Mouse (Mus musculus) intestine, embryonic 16.5 days (tissue): ENCODE measurements around the gene Sdccag8. TPM values are rescaled to one million over a fixed set of nuclear protein-coding genes. Genes with fewer than 3 reads are reported as not detected.

Experiments used
- ATAC-seq: fragments of 200-750 bp; cut with Nextera tagmentation; 2 replicates; pipeline ENCODE4 v1.8.0; 2017; ENCODE audit warnings: moderate TSS enrichment, moderate library complexity
- H3K27ac ChIP-seq: fragments of 300-500 bp; sonication (generic); 2 replicates; pipeline ENCODE4 v1.5.1; 2014; ENCODE audit warnings: mild to moderate bottlenecking, low read length
- H3K27me3 ChIP-seq: fragments of 300-500 bp; sonication (generic); replicated peaks from 2 replicates; pipeline ENCODE4 v1.6.1; 2014; ENCODE audit warnings: low read length, control low read depth, mixed read lengths; ENCODE audit not compliant: control insufficient read depth, insufficient read depth
- H3K36me3 ChIP-seq: fragments of 300-500 bp; sonication (generic); 2 replicates; pipeline ENCODE4 v1.6.1; 2014; ENCODE audit warnings: low read length, control low read depth; ENCODE audit not compliant: control insufficient read depth, insufficient read depth
- H3K4me1 ChIP-seq: fragments of 300-500 bp; sonication (generic); 2 replicates; pipeline ENCODE4 v1.6.1; 2014; ENCODE audit warnings: low read length, control low read depth, mixed read lengths; ENCODE audit not compliant: control insufficient read depth, insufficient read depth
- H3K4me2 ChIP-seq: fragments of 300-500 bp; sonication (generic); 2 replicates; pipeline ENCODE4 v1.6.1; 2014; ENCODE audit warnings: low read depth, low read length, control low read depth
- H3K4me3 ChIP-seq: fragments of 300-500 bp; sonication (generic); 2 replicates; pipeline ENCODE4 v1.5.1; 2014; ENCODE audit warnings: mild to moderate bottlenecking, low read length
- H3K9ac ChIP-seq: fragments of 300-500 bp; sonication (generic); 2 replicates; pipeline ENCODE4 v1.6.1; 2014; ENCODE audit warnings: low read depth, low read length
- H3K9me3 ChIP-seq: fragments of 300-500 bp; sonication (generic); 2 replicates; pipeline ENCODE4 v1.6.1; 2016; ENCODE audit warnings: low read length, control low read depth; ENCODE audit not compliant: control insufficient read depth
- WGBS: fragments of 180-500 bp; shearing (Covaris S2); extraction: QIAGEN DNeasy Blood & Tissue Kit; methylation state at CpG from one replicate; pipeline ENCODE4 v1.1.7; 2014; 5-methylcytosine and 5-hydroxymethylcytosine counted together
- polyA plus RNA-seq: library from polyadenylated mRNA; unstranded; fragments of >200 nt; fragmentation: Nextera tagmentation; extraction: Ambion mirVana; gene quantifications from 2 replicates; pipeline ENCODE4 v1.2.1, GENCODE M21; 2015

Sdccag8 gene
- polyA plus RNA-seq, 1 experiment from 2014 or later: 30.3 TPM

DNA sequence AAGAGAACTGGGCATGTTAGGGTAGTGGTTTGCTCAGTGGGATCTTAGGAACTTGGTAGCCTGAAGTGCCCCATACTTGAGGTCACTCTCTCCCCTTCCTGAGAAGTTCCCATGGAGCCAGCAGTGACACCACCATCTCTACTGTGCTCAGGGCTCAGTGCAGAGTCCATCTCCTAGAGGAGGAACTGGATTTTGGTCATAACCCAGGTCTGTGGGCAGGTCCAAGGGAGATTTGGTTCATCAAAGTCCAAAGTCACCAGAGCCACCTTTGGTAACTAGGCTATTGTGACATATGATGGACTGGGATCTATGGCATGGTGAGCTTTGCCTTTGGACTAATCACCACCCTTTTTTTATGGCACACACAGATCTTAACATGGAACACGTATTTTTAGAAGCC, 198.9 kb downstream of the Sdccag8 start:
- Histone ChIP-seq H3K27ac (no peak overlapping the region), H3K4me2 (no peak overlapping the region), H3K27me3 (no peaks in the 10 kb centered on the region), H3K36me3 (no peaks in the 10 kb centered on the region), H3K9me3 (no peaks in the 10 kb centered on the region), H3K4me1 (peaks cover 10% of the 10 kb centered on the region), H3K9ac (no peak overlapping the region), H3K4me3 (no peak overlapping the region)
- ATAC-seq: peak; percentile 68
- WGBS: 70% methylated on average over 1 of the region's 1 CpGs

DNA sequence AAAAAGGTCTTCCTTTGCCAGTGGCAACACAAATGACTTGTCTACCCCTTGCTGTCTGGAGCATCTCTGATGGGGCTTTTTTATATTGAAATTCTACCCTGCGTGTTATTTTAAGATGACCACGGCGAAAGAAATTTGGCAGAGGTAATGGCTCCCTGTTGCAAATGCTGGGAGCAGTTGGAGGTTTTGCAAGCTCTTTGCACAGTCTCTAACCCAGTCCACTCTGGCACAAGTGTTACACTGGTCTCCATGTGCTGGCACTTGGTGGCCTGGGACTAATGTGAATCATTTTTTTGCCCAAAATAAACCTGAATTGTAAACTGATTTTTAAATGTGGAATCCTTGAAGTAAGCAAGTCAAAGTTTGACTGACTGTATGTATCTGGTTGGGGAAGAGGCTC, 199.3 kb downstream of the Sdccag8 start:
- no peak overlapping the region for H3K9ac ChIP-seq
- peaks cover 10% of the 10 kb centered on the region for H3K4me1 ChIP-seq

DNA sequence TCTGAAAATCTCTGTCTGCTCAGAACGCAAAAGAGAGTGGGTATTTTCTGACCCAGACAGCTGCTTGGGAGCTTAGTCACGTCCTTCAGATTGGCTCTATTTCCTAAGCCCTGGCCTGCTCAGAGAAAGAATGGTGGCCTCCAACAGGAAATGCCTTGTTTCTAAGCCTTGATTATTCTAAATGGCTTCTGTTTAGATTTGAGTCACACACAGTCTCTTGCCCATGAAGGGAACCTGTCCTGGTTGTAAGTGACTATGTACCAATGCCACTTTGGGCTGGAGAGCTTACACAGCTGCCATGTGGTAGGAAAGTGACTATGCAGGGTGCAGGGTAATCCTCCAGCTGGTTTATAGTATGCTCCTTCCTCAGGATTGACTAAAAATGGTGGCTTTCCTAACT, 199.9 kb downstream of the Sdccag8 start:
- no peak overlapping the region for H3K9ac ChIP-seq
- no peaks in the 10 kb centered on the region for H3K9me3 ChIP-seq
- H3K4me1 ChIP-seq: peaks cover 10% of the 10 kb centered on the region
- H3K27me3 ChIP-seq: no peaks in the 10 kb centered on the region
- ATAC-seq: 0 out of 2 replicates have a peak, but pooled peaks have one; percentile 6
- H3K4me2 ChIP-seq: no peak overlapping the region
- no peaks in the 10 kb centered on the region for H3K36me3 ChIP-seq
- H3K27ac ChIP-seq: peak overlapping the region; percentile 20; the same call in 1 of the 2 replicates
- 46% methylated on average over 2 of the region's 2 CpGs for WGBS
- no peak overlapping the region for H3K4me3 ChIP-seq

More for the DNA sequence above, 199.3 kb downstream of the Sdccag8 start:
- 82% methylated on average over 3 of the region's 3 CpGs for WGBS
- Histone ChIP-seq H3K27ac (no peak overlapping the region), H3K36me3 (no peaks in the 10 kb centered on the region), H3K4me2 (no peak overlapping the region), H3K27me3 (no peaks in the 10 kb centered on the region), H3K4me3 (no peak overlapping the region), H3K9me3 (no peaks in the 10 kb centered on the region)
- ATAC-seq: no peak

DNA sequence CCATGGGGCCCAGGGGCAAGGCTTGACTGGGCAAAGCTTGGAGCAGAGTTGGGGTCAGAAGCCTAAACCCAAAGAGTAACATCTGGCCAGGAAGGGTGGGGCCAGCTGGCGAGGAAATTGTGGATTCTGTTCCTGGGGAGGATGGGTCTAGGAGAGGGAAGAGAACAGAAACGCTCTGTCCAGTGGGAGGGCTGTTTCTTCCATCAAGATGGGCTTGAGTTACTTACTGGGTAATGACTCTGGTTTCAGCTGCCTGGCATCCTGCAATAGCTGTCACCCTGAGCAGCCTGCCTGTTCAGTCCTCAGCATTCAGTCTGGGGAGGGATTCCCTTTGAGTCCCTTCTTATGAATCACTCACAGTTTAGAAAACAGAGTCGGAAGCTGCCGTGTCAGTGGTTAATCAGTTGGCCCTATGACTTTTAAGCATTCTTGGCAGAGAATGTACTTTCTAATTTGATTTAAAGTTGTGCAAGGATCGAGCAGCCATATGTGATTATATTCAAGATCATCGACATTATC, 200.5 kb downstream of the Sdccag8 start:
- Histone ChIP-seq H3K27me3 (no peaks in the 10 kb centered on the region), H3K4me3 (no peak overlapping the region), H3K4me1 (peaks cover 10% of the 10 kb centered on the region), H3K4me2 (no peak overlapping the region), H3K9me3 (no peaks in the 10 kb centered on the region), H3K27ac (peak overlapping the region; percentile 20; the same call in 1 of the 2 replicates), H3K9ac (no peak overlapping the region), H3K36me3 (no peaks in the 10 kb centered on the region)
- WGBS: 56% methylated on average over 6 of the region's 6 CpGs
- 0 out of 2 replicates have a peak, but pooled peaks have one; percentile 9 for ATAC-seq

DNA sequence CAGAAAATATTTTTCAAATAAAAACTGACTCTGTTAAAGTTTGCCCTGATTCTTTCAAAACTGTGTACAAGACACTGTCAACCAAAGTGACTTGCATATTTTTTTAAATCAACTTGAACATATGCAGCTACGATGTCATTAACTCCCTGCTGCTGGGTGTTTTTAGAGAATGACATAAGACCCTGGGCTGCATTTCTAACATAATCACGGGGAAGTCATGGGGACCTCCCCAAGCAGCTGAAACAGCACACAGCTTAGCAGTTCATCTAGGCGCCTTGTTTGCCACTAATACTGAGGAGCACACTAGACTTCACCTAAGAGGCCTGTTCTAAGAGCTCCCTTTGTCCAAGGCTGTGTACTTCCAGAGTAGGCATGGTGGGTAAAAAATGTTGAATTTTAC, 201.5 kb downstream of the Sdccag8 start:
- peaks cover 10% of the 10 kb centered on the region for H3K4me1 ChIP-seq
- no peak overlapping the region for H3K4me2 ChIP-seq
- H3K27ac ChIP-seq: no peak overlapping the region
- no peaks in the 10 kb centered on the region for H3K36me3 ChIP-seq
- no peak overlapping the region for H3K4me3 ChIP-seq
- no peak for ATAC-seq
- H3K9ac ChIP-seq: no peak overlapping the region
- H3K27me3 ChIP-seq: no peaks in the 10 kb centered on the region
- H3K9me3 ChIP-seq: no peaks in the 10 kb centered on the region
- WGBS: 67% methylated on average over 3 of the region's 3 CpGs

DNA sequence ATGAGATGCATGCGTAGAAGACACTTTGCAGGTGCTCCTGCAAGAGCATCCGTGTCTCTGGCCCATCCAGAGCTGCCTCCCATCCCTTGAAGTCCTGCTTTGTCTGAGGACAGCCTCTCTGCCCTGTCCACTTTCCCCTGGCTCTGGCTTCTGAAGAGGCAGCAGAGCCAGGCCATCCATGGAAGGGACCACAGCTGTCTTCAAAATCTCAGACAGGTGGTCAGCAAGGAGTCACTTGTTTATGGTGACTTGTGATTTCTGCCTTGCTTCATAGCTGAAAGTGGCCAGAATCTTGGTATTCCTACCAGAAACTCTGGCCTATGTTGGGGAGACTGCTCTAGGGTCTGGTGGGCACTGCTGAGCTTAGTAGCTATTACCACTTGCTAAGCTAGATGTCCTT, 202.3 kb downstream of the Sdccag8 start:
- ATAC-seq: no peak
- WGBS: 60% methylated on average over 2 of the region's 2 CpGs
- no peaks in the 10 kb centered on the region for H3K9me3 ChIP-seq

DNA sequence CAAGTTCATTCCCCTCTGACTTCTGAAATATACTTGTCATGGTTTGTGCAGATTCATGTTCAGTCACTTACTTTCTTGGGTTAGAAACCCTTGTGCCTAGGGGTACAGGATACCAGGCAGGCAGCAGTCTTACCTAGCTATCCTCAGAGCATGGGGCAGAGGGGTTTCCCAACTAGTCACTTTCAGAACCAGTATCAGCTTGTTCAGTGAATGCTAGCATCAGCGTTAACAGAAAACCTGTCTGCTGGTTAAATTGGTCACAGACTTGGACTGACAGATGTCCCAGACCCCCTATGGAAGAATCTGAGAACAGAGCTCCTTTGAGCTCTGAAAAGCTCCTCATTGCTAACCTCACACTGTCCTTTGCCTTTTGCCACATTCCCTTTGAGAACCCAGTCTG, 204.3 kb downstream of the Sdccag8 start:
- no peak for ATAC-seq
- Histone ChIP-seq H3K9me3 (no peaks in the 10 kb centered on the region), H3K9ac (no peak overlapping the region), H3K27ac (no peak overlapping the region), H3K36me3 (no peaks in the 10 kb centered on the region), H3K27me3 (no peaks in the 10 kb centered on the region), H3K4me1 (peaks cover 10% of the 10 kb centered on the region), H3K4me2 (no peak overlapping the region), H3K4me3 (no peak overlapping the region)
- 93% methylated on average over 1 of the region's 1 CpGs for WGBS

More for the DNA sequence above, 202.3 kb downstream of the Sdccag8 start:
- H3K4me2 ChIP-seq: no peak overlapping the region
- no peak overlapping the region for H3K27ac ChIP-seq
- H3K4me3 ChIP-seq: no peak overlapping the region
- H3K36me3 ChIP-seq: no peaks in the 10 kb centered on the region
- H3K27me3 ChIP-seq: no peaks in the 10 kb centered on the region
- H3K4me1 ChIP-seq: peaks cover 10% of the 10 kb centered on the region
- H3K9ac ChIP-seq: no peak overlapping the region

DNA sequence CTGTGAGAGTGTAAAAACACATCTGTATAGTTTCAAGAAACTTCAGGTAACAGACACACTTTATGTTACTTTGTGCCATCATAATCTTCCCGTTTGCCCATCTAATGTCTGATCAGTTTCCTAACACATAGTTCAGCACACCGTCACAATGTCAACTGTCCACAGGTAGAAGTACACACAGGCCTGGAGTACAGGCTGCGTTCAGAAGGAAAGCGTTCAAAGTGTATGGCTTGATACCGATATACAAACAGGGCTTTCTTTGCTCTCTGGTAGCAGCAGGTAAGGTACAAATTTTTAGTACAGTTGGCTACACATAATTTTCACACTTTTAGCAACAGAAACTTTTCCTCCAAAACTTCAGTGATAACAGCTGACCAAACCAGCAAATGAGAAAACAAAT, 205.2 kb downstream of the Sdccag8 start:
- H3K27ac ChIP-seq: no peak overlapping the region
- no peak for ATAC-seq
- no peak overlapping the region for H3K4me3 ChIP-seq
- H3K4me1 ChIP-seq: peaks cover 2% of the 10 kb centered on the region; the same call in 1 of the 2 replicates
- 91% methylated on average over 5 of the region's 5 CpGs for WGBS
- no peaks in the 10 kb centered on the region for H3K9me3 ChIP-seq
- H3K9ac ChIP-seq: no peak overlapping the region
- H3K4me2 ChIP-seq: no peak overlapping the region
- no peaks in the 10 kb centered on the region for H3K36me3 ChIP-seq
- no peaks in the 10 kb centered on the region for H3K27me3 ChIP-seq

DNA sequence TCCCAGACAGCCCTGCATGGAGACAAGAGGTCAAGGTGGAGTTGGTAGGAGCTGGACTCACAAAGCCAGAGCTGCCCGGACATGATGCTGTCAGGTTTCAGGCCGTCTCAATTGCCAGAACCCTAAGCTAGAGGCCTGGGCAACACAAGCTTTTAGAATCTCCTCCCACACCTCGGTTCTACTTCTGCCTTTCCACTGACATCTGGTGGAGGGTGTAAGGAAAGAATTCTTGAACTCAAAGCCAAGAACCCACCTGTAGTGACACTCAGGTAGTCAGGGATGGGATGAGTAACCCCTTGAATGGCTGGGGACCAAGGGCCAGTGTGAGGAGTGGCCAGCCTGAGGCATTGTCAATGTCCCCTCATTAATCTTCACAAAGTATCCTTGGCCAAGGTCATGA, 208.3 kb downstream of the Sdccag8 start:
- no peaks in the 10 kb centered on the region for H3K27me3 ChIP-seq
- H3K36me3 ChIP-seq: no peaks in the 10 kb centered on the region
- no peak for ATAC-seq
- no peaks in the 10 kb centered on the region for H3K9me3 ChIP-seq
- no peak overlapping the region for H3K4me3 ChIP-seq
- H3K4me2 ChIP-seq: no peak overlapping the region
- 72% methylated on average over 3 of the region's 3 CpGs for WGBS
- H3K9ac ChIP-seq: no peak overlapping the region
- no peak overlapping the region for H3K27ac ChIP-seq
- no peaks in the 10 kb centered on the region for H3K4me1 ChIP-seq

DNA sequence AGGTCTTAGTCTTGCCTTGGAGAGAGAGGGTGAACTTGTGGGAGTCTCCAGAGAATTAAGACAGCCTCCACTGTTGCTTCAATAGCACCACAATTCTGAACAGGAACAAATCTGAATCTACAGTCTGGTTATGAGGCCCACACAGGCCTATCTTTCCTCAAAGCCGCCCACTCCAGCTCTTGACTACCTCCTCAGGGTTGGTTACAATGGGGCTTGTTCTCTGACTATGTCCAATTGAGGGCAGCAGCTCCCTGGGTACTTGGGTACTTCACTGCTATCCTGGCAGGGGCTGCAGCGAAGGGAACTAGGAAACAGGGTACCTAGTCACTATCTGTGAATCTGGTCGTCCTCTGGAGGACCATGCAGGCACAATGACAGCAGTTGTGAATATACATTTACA, 213.2 kb downstream of the Sdccag8 start:
- no peaks in the 10 kb centered on the region for H3K36me3 ChIP-seq
- no peak overlapping the region for H3K4me2 ChIP-seq
- 86% methylated on average over 3 of the region's 3 CpGs for WGBS
- H3K9me3 ChIP-seq: no peaks in the 10 kb centered on the region
- no peak overlapping the region for H3K27ac ChIP-seq
- ATAC-seq: no peak
- H3K9ac ChIP-seq: no peak overlapping the region
- no peaks in the 10 kb centered on the region for H3K4me1 ChIP-seq
- no peak overlapping the region for H3K4me3 ChIP-seq
- H3K27me3 ChIP-seq: no peaks in the 10 kb centered on the region
